Mouse (Mus musculus): ENCODE results near the gene Sec16b. TPM values are rescaled to one million over a fixed set of nuclear protein-coding genes. Genes with fewer than 3 reads are reported as not detected.

Sec16b gene
- polyA plus RNA-seq (2014; fragmentation: Nextera tagmentation; extraction: Ambion mirVana): 0.79 and 1.6 TPM in 2 replicates

DNA sequence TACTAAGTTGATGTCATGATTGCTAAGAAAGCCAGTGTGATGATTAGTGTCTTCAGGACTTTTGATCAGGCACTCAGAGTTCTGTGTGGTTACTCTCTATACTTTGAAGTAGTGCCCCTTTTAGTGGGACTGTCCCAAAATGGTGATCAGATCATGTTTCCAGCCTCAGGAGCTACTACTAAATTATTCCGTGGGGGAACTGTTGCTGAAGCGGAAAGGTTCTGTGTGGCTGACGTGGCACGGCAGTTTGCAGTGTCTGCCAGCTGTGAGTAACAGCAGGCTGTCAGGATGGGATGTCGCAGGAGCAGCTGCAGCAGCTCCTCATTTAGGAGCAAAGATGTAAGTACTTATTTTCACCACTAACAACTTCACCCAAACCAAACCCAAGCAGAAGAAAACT, at the start of gene Sec16b:
Gene Sec16b, plus strand, starts transcription at position 207 of the 400 bp plus-strand sequence.
- Histone ChIP-seq H3K9me3 (ENCODE audit: control insufficient read depth, low read length) (no peaks in the 10 kb centered on the region), H3K9ac (ENCODE audit: low read depth, low read length) (no peak within 1 kb of the TSS), H3K27me3 (ENCODE audit: control insufficient read depth, insufficient read depth, low read length) (no peaks in the 10 kb centered on the region), H3K27ac (ENCODE audit: low read depth, low read length) (no peak within 1 kb of the TSS), H3K4me2 (replicated peaks; ENCODE audit: low read depth, low read length) (0 out of 2 replicates have a peak within 1 kb of the TSS, but pooled peaks have one; percentile 5), H3K4me1 (ENCODE audit: control insufficient read depth, insufficient read depth, low read length) (no peaks in the 10 kb centered on the region), H3K36me3 (ENCODE audit: control insufficient read depth, insufficient read depth, low read length) (no peaks in the 10 kb centered on the region), H3K4me3 (ENCODE audit: low read length) (no peak within 1 kb of the TSS)
- WGBS: 4% methylated on average over 5 of the region's 5 CpGs
- ATAC-seq (ENCODE audit: low FRiP score, low TSS enrichment): peak; percentile 79

DNA sequence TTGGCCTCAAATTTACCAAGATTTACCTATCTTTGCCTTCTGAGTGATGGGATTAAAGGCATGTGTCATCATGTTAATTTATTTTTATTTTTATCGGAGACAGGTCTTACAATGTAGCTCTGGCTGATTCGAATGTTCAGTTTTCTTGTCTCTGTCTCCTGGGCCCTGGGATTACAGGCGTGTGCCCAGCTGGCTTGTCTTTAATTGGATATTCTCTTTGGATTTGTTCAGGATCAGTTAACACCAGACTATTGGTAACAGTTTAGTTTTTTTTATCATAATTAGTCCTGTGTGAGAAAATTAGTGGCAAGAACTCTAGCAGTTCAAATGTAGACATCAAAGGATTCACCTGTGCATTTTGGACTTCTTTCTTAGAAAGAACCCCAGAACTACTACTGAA, 48.7 kb upstream of the Sec16b start:
- Histone ChIP-seq H3K27me3 (ENCODE audit: control insufficient read depth, insufficient read depth, low read length) (no peaks in the 10 kb centered on the region), H3K4me3 (ENCODE audit: low read length) (no peak overlapping the region), H3K9me3 (ENCODE audit: control insufficient read depth, low read length) (no peaks in the 10 kb centered on the region), H3K36me3 (ENCODE audit: control insufficient read depth, insufficient read depth, low read length) (no peaks in the 10 kb centered on the region), H3K4me2 (replicated peaks; ENCODE audit: low read depth, low read length) (peak overlapping the region; percentile 70; the same call in 1 of the 2 replicates), H3K4me1 (ENCODE audit: control insufficient read depth, insufficient read depth, low read length) (no peaks in the 10 kb centered on the region), H3K9ac (ENCODE audit: low read depth, low read length) (no peak overlapping the region), H3K27ac (ENCODE audit: low read depth, low read length) (no peak overlapping the region)
- ATAC-seq (ENCODE audit: low FRiP score, low TSS enrichment): no peak
- 91% methylated on average over 3 of the region's 3 CpGs for WGBS

DNA sequence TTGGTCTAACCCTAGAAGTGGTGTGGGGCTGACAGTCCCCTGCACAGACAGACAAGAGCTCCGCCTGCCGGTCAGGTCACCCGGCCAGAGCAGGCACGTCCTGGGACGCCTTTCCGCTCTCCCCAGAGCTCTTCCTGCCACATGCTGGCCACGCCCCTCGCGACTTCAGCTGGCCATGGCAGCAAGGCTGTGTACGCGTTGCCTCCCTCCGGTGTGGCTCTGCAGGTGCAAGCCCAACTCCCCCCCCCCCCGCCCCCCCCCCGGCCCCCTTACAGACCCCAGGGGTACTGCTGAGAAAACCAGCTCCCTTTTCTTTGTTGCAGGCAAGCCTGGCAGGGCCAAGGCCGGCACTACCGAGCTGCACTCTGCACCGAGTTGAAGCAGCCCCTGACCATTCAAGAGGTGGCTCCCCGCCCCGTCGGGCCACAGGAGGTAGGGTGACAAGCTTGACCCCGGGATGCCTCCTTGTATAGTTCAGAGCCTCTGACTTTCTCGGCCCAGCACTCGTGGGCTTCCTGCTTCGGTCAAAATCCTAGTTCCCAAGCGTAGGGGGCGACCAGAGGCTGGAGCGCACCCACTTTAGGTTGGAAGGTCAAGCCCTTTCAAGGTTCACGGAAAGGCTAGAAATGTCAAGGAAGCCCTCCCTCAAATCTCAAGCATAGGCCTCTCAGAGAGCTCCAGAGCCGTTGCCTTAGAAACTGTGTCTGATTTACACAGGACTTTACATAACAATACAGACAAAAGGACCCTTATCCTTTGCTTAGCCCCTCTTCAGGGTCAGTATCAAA, 47.9 kb upstream of the Sec16b start, which contains the start of gene Cryzl2:
Gene Cryzl2, plus strand, starts transcription at position 157 of the 788 bp plus-strand sequence.
- no peaks in the 10 kb centered on the region for H3K9me3 ChIP-seq (ENCODE audit: control insufficient read depth, low read length)
- H3K27ac ChIP-seq (ENCODE audit: low read depth, low read length): no peak within 1 kb of the TSS
- H3K4me2 ChIP-seq (replicated peaks; ENCODE audit: low read depth, low read length): peak within 1 kb of the TSS; percentile 70
- H3K4me3 ChIP-seq (ENCODE audit: low read length): peak within 1 kb of the TSS; percentile 41
- no peaks in the 10 kb centered on the region for H3K27me3 ChIP-seq (ENCODE audit: control insufficient read depth, insufficient read depth, low read length)
- no peaks in the 10 kb centered on the region for H3K36me3 ChIP-seq (ENCODE audit: control insufficient read depth, insufficient read depth, low read length)
- H3K4me1 ChIP-seq (ENCODE audit: control insufficient read depth, insufficient read depth, low read length): no peaks in the 10 kb centered on the region
- peak within 1 kb of the TSS; percentile 56 for H3K9ac ChIP-seq (ENCODE audit: low read depth, low read length)
- ATAC-seq (ENCODE audit: low FRiP score, low TSS enrichment): peak; percentile 95
- 5% methylated on average over 27 of the region's 29 CpGs for WGBS

- Histone ChIP-seq H3K27me3 (ENCODE audit: control insufficient read depth, insufficient read depth, low read length) (no peaks in the 10 kb centered on the region), H3K4me2 (replicated peaks; ENCODE audit: low read depth, low read length) (no peak overlapping the region), H3K27ac (ENCODE audit: low read depth, low read length) (no peak overlapping the region), H3K36me3 (ENCODE audit: control insufficient read depth, insufficient read depth, low read length) (no peaks in the 10 kb centered on the region), H3K9me3 (ENCODE audit: control insufficient read depth, low read length) (no peaks in the 10 kb centered on the region), H3K9ac (ENCODE audit: low read depth, low read length) (no peak overlapping the region), H3K4me1 (ENCODE audit: control insufficient read depth, insufficient read depth, low read length) (no peaks in the 10 kb centered on the region), H3K4me3 (ENCODE audit: low read length) (no peak overlapping the region)
- ATAC-seq (ENCODE audit: low FRiP score, low TSS enrichment): no peak
- 96% methylated on average over 5 of the region's 5 CpGs for WGBS
Measured at GRCm38 (mm10) chr1:157459904-157460303, 46.6 kb upstream of the Sec16b start.

- no peaks in the 10 kb centered on the region for H3K9me3 ChIP-seq (ENCODE audit: control insufficient read depth, low read length)
- ATAC-seq (ENCODE audit: low FRiP score, low TSS enrichment): no peak
- H3K9ac ChIP-seq (ENCODE audit: low read depth, low read length): no peak overlapping the region
- H3K27ac ChIP-seq (ENCODE audit: low read depth, low read length): no peak overlapping the region
- H3K4me3 ChIP-seq (ENCODE audit: low read length): no peak overlapping the region
- no peaks in the 10 kb centered on the region for H3K36me3 ChIP-seq (ENCODE audit: control insufficient read depth, insufficient read depth, low read length)
- no peaks in the 10 kb centered on the region for H3K4me1 ChIP-seq (ENCODE audit: control insufficient read depth, insufficient read depth, low read length)
- 94% methylated on average over 5 of the region's 5 CpGs for WGBS
- no peak overlapping the region for H3K4me2 ChIP-seq (replicated peaks; ENCODE audit: low read depth, low read length)
- H3K27me3 ChIP-seq (ENCODE audit: control insufficient read depth, insufficient read depth, low read length): no peaks in the 10 kb centered on the region
Measured at GRCm38 (mm10) chr1:157461276-157461675, 45.3 kb upstream of the Sec16b start.

- 81% methylated on average over 3 of the region's 3 CpGs for WGBS
- ATAC-seq (ENCODE audit: low FRiP score, low TSS enrichment): no peak
- Histone ChIP-seq H3K4me2 (replicated peaks; ENCODE audit: low read depth, low read length) (no peak overlapping the region), H3K36me3 (ENCODE audit: control insufficient read depth, insufficient read depth, low read length) (no peaks in the 10 kb centered on the region), H3K9ac (ENCODE audit: low read depth, low read length) (no peak overlapping the region), H3K4me3 (ENCODE audit: low read length) (no peak overlapping the region), H3K9me3 (ENCODE audit: control insufficient read depth, low read length) (no peaks in the 10 kb centered on the region), H3K27me3 (ENCODE audit: control insufficient read depth, insufficient read depth, low read length) (no peaks in the 10 kb centered on the region), H3K4me1 (ENCODE audit: control insufficient read depth, insufficient read depth, low read length) (no peaks in the 10 kb centered on the region), H3K27ac (ENCODE audit: low read depth, low read length) (no peak overlapping the region)
Measured at GRCm38 (mm10) chr1:157462336-157462735, 44.2 kb upstream of the Sec16b start.

GRCm38 (mm10) chr1:157465194-157465593, 41.3 kb upstream of the Sec16b start:
- Histone ChIP-seq H3K27me3 (ENCODE audit: control insufficient read depth, insufficient read depth, low read length) (no peaks in the 10 kb centered on the region), H3K27ac (ENCODE audit: low read depth, low read length) (no peak overlapping the region), H3K4me2 (replicated peaks; ENCODE audit: low read depth, low read length) (no peak overlapping the region), H3K4me3 (ENCODE audit: low read length) (no peak overlapping the region), H3K9me3 (ENCODE audit: control insufficient read depth, low read length) (no peaks in the 10 kb centered on the region), H3K9ac (ENCODE audit: low read depth, low read length) (no peak overlapping the region), H3K36me3 (ENCODE audit: control insufficient read depth, insufficient read depth, low read length) (no peaks in the 10 kb centered on the region), H3K4me1 (ENCODE audit: control insufficient read depth, insufficient read depth, low read length) (no peaks in the 10 kb centered on the region)
- no peak for ATAC-seq (ENCODE audit: low FRiP score, low TSS enrichment)
- 81% methylated on average over 3 of the region's 3 CpGs for WGBS

DNA sequence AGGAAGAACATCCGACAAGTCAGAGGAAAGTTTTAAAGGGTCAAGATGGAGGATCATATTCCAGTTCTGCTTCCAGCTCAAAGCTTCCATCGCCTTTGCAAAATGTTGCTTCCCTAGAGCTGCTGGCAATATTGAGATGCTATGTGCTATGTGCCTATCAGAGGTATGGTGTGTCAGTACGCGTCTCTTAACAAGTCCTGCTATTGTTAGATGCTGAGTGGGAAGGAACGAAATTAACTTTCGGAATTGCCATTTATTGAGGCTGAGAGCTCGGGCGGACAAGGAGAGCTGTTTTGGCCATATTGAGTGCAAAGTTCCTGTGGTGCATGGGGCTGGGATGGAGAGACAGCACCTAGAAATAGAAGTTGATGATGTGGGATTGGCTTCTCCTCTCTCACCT, 38.7 kb upstream of the Sec16b start:
- Histone ChIP-seq H3K9me3 (ENCODE audit: control insufficient read depth, low read length) (no peaks in the 10 kb centered on the region), H3K27me3 (ENCODE audit: control insufficient read depth, insufficient read depth, low read length) (no peaks in the 10 kb centered on the region)
- WGBS: 90% methylated on average over 8 of the region's 8 CpGs

GRCm38 (mm10) chr1:157470761-157471386, 35.7 kb upstream of the Sec16b start:
- no peak for ATAC-seq (ENCODE audit: low FRiP score, low TSS enrichment)
- Histone ChIP-seq H3K9me3 (ENCODE audit: control insufficient read depth, low read length) (no peaks in the 10 kb centered on the region), H3K4me1 (ENCODE audit: control insufficient read depth, insufficient read depth, low read length) (no peaks in the 10 kb centered on the region), H3K9ac (ENCODE audit: low read depth, low read length) (no peak overlapping the region), H3K4me2 (replicated peaks; ENCODE audit: low read depth, low read length) (no peak overlapping the region), H3K4me3 (ENCODE audit: low read length) (no peak overlapping the region), H3K36me3 (ENCODE audit: control insufficient read depth, insufficient read depth, low read length) (no peaks in the 10 kb centered on the region), H3K27ac (ENCODE audit: low read depth, low read length) (no peak overlapping the region), H3K27me3 (ENCODE audit: control insufficient read depth, insufficient read depth, low read length) (no peaks in the 10 kb centered on the region)
- WGBS: 89% methylated on average over 9 of the region's 9 CpGs

More for the DNA sequence above, 38.7 kb upstream of the Sec16b start:
- H3K27ac ChIP-seq (ENCODE audit: low read depth, low read length): no peak overlapping the region
- no peaks in the 10 kb centered on the region for H3K36me3 ChIP-seq (ENCODE audit: control insufficient read depth, insufficient read depth, low read length)
- no peak overlapping the region for H3K4me2 ChIP-seq (replicated peaks; ENCODE audit: low read depth, low read length)
- no peak overlapping the region for H3K9ac ChIP-seq (ENCODE audit: low read depth, low read length)
- H3K4me3 ChIP-seq (ENCODE audit: low read length): no peak overlapping the region
- no peak for ATAC-seq (ENCODE audit: low FRiP score, low TSS enrichment)
- H3K4me1 ChIP-seq (ENCODE audit: control insufficient read depth, insufficient read depth, low read length): no peaks in the 10 kb centered on the region
